Mouse (Mus musculus) ES-Bruce4 (cell line): ENCODE results near the gene Gm20661. TPM values are rescaled to one million over a fixed set of nuclear protein-coding genes. Genes with fewer than 3 reads are reported as not detected.
"Not testable (repeated sequence)": the region's sequence is repeated elsewhere in the genome, so short reads cannot be mapped to it uniquely, and the experiment has no call there.

ENCODE experiments used
- H3K27ac ChIP-seq: 2 replicates; pipeline ENCODE4 v1.5.1; 2012; ENCODE audit warnings: low read length, inconsistent platforms; ENCODE audit not compliant: insufficient read depth
- H3K27me3 ChIP-seq: 2 replicates; pipeline ENCODE4 v1.6.1; 2012; ENCODE audit warnings: mild to moderate bottlenecking, low read length, inconsistent platforms; ENCODE audit not compliant: control insufficient read depth, poor library complexity, insufficient read depth, severe bottlenecking
- H3K36me3 ChIP-seq: 2 replicates; pipeline ENCODE4 v1.6.1; 2012; ENCODE audit warnings: inconsistent platforms, mild to moderate bottlenecking, low read length, moderate library complexity; ENCODE audit not compliant: control insufficient read depth, poor library complexity, insufficient read depth, severe bottlenecking
- H3K4me1 ChIP-seq: one replicate; pipeline ENCODE4 v1.8.1; 2011; ENCODE audit warnings: low read length; ENCODE audit not compliant: control insufficient read depth, insufficient read depth
- H3K4me3 ChIP-seq: 2 replicates; pipeline ENCODE4 v1.5.1; 2011; ENCODE audit warnings: low read depth, mild to moderate bottlenecking, low read length
- H3K9ac ChIP-seq: 2 replicates; pipeline ENCODE4 v1.6.1; 2012; ENCODE audit warnings: low read depth, mild to moderate bottlenecking, inconsistent platforms; ENCODE audit not compliant: poor library complexity, severe bottlenecking
- H3K9me3 ChIP-seq: replicated peaks from 2 replicates; pipeline ENCODE4 v1.6.1; 2012; ENCODE audit warnings: mild to moderate bottlenecking, low read length, inconsistent platforms; ENCODE audit not compliant: control insufficient read depth, poor library complexity, insufficient read depth, severe bottlenecking
- CTCF ChIP-seq: IDR thresholded peaks from one replicate; pipeline ENCODE4 v1.8.1; 2011; ENCODE audit warnings: low read depth, low read length
- EP300 ChIP-seq: IDR thresholded peaks from 2 replicates; pipeline ENCODE4 v1.6.1; 2011; ENCODE audit warnings: low read depth, low read length; ENCODE audit not compliant: insufficient read depth
- POLR2A ChIP-seq: IDR thresholded peaks from one replicate; pipeline ENCODE4 v1.8.1; 2011; ENCODE audit warnings: low read length; ENCODE audit not compliant: insufficient read depth
- polyA plus RNA-seq: library from polyadenylated mRNA; stranded (reverse); fragments of >200 nt; gene quantifications from 2 replicates; pipeline ENCODE4 v1.2.4, GENCODE M21; 2011; ENCODE audit warnings: low read depth; ENCODE audit not compliant: missing spikeins, insufficient read depth, insufficient read length

Gene Gm20661
- polyA plus RNA-seq, 1 experiment: not detected

DNA sequence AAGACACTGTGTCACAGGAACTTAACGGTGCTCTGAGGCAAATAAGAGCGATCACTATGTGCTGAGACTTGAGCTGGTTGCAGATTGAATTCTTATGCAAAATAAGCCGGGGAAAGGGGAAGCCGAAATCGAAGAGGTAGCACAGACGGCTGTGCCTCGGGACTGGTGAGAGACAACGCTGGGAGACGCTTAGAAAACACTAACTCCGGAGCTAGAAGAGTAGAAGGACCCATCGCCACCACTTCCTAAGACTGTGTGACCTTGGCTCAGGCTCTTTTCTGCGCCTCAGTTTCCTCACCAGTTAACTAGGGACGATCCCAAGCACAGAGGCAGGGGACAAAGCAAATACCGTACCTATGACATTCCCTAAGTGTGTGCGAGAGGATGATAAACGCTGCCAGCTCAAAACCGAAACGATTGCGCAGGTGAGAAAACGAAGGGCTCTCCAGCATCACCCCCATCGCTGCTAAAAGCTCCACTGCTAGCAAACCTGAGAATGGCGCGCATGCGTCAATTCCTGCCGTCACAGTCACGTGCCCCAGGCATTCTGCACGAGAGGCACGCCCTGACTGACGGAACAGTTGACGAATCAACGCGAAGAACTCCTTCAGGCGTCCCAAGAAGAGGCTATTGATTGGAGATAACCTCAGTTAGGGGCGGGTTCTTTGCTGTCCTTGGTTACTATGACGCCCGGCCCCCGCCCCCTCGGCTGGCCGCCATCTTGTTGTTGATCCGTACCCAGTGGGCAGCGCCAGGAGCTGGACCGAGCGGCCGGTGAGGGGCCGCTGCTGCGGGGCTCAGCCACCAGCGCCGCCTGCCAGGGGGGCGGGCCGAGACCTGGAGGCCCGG lies 19.3 kb downstream of the Gm20661 start, which contains the start of gene Ip6k1:
TSS of gene Ip6k1 (plus strand) at position 580 of the 849 bp plus-strand sequence.
- no peaks in the 10 kb centered on the region for H3K9me3 ChIP-seq
- peak; percentile 79 for TF ChIP-seq POLR2A
- no peak for TF ChIP-seq EP300
- H3K27me3 ChIP-seq: no peaks in the 10 kb centered on the region
- H3K36me3 ChIP-seq: no peaks in the 10 kb centered on the region
- peak within 1 kb of the TSS; percentile 80 for H3K9ac ChIP-seq
- peak within 1 kb of the TSS; percentile 90 for H3K4me3 ChIP-seq
- no peaks in the 10 kb centered on the region for H3K4me1 ChIP-seq
- peak within 1 kb of the TSS; percentile 52 for H3K27ac ChIP-seq

DNA sequence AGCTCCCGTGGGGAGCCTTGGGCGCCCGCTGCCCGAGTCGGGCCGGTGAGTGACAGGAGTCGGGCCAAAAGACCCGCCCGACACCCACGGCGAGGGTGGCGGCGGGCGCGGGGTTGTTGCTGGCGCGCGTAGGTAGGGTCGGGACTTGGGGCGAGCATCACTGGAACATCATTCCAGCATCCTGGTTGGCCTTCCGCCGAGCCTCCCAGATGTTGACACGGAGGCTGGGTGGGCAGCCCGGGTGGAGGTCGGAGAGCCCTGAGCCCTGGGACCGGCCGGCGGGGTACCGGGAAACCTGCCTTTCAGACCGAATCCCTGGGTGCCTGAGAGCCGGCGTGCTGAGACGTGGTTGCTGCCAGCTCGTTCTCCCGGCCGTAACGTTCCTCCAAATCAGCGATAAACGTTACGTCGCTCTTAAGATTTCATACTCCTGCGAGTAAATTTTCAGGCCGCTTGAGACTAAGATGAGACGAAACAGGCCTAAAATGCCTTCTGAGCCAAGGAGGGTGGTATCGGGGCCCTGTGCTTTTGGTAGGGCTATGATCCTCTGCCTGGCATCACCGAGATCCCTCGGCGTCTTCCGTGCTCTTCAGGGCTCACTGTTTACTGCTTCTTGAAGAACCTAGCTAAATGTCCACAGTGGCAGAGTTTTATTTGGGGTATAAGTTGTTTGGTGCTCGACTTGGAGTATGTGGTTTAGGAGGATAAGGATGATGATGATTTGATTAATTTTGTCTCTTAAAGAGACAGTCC lies 20.1 kb downstream of the Gm20661 start:
- Histone ChIP-seq H3K27ac (no peak overlapping the region), H3K9ac (peak overlapping the region; percentile 80), H3K36me3 (no peaks in the 10 kb centered on the region), H3K4me1 (peaks cover 2% of the 10 kb centered on the region), H3K27me3 (no peaks in the 10 kb centered on the region), H3K9me3 (no peaks in the 10 kb centered on the region), H3K4me3 (peak overlapping the region; percentile 90)
- TF ChIP-seq EP300 (no peak), POLR2A (no peak), CTCF (no peak)

DNA sequence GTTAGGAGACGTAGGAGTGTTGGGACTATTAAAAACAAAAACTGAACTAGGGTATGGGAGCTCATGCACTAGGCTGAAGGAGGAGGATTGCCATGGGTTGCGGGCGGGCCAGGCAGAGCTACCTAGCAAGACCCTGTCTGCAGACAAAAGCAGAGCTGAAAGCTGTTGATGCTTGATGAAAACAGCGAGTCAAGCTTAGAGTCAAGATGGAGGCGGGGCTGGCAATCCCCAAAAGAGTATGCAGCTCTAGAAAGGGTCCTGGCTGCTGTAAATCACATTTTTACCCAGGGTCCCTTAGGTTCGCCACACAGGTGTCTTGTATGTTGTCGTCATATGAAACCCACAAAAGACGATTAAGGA lies 20.7 kb downstream of the Gm20661 start:
- Histone ChIP-seq H3K36me3 (no peaks in the 10 kb centered on the region), H3K27ac (no peak overlapping the region), H3K9me3 (no peaks in the 10 kb centered on the region), H3K4me1 (peaks cover 2% of the 10 kb centered on the region), H3K9ac (peak overlapping the region; percentile 80), H3K27me3 (no peaks in the 10 kb centered on the region), H3K4me3 (peak overlapping the region; percentile 90)
- TF ChIP-seq CTCF (no peak), EP300 (no peak), POLR2A (no peak)

DNA sequence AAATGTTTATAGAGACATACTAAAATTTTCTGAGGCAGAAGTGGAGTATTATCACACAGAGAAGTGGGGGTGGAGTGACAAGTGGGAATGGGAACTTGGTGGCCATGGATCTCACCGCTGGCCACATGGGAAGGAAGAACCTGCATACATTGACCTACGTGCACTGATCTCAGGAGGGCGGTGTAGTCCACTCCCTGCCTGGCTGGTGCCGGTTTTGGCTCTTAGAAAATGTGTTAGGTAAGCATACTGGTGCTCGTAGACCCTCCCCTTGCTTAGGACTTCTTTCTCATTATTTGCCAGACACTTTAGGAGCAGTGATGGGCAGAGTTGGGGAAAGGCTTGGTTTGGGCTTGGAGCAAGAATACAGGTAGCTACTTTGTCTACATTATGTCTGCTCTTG lies 25.2 kb downstream of the Gm20661 start:
- Histone ChIP-seq H3K9me3 (no peaks in the 10 kb centered on the region), H3K9ac (no peak overlapping the region), H3K27ac (no peak overlapping the region), H3K36me3 (peaks cover 2% of the 10 kb centered on the region; the same call in 1 of the 2 replicates), H3K27me3 (no peaks in the 10 kb centered on the region), H3K4me3 (no peak overlapping the region), H3K4me1 (peaks cover 9% of the 10 kb centered on the region)
- TF ChIP-seq CTCF: no peak
- TF ChIP-seq POLR2A: no peak
- peak; percentile 61; the same call in 1 of the 2 replicates for TF ChIP-seq EP300

DNA sequence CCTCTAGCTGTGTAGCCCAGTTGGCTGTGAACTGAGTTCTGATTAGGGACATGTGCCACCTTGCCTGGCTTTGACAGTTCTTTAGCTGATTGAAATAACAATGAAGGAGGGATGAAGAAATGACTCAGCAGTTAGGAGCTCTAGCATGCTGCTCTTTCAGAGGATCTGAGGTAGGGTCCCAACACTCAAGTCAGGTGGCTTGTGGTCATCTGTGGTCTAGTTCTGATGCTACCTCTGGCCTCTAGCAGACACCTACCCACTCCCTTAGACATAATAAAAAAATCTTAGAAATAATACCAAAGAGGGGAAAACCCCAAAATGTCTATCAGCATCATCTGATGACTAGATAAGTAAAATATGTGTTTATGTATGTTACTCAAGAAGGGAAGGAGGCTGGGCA lies 27.5 kb downstream of the Gm20661 start:
- H3K4me1 ChIP-seq: peaks cover 9% of the 10 kb centered on the region
- H3K4me3 ChIP-seq: no peak overlapping the region
- H3K9me3 ChIP-seq: no peaks in the 10 kb centered on the region
- 0 out of 2 replicates have a peak overlapping the region, but pooled peaks have one; percentile 26 for H3K9ac ChIP-seq
- no peaks in the 10 kb centered on the region for H3K27me3 ChIP-seq
- H3K36me3 ChIP-seq: peaks cover 2% of the 10 kb centered on the region; the same call in 1 of the 2 replicates
- TF ChIP-seq POLR2A (no peak), EP300 (no peak), CTCF (no peak)
- H3K27ac ChIP-seq: 0 out of 2 replicates have a peak overlapping the region, but pooled peaks have one; percentile 42

DNA sequence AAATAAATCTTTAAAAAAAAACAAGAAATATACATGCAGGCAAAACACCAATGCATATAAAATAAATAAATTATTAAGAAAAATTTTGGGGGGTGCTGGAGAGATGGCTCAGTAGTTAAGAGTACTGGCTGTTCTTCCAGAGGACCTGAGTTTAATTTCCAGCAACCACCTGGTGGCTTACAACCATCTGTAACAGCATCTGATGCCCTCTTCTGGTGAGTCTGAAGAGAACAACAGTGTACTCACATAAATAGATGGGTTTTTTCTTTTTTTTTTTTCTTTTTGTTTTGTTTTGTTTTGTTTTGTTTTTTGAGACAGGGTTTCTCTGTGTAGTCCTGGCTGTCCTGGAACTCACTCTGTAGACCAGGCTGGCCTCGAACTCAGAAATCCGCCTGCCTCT lies 30.7 kb downstream of the Gm20661 start:
- not testable (repeated sequence) for H3K27me3 ChIP-seq, H3K9me3 ChIP-seq, H3K4me3 ChIP-seq, H3K4me1 ChIP-seq, H3K9ac ChIP-seq, H3K36me3 ChIP-seq, H3K27ac ChIP-seq
